Mouse (Mus musculus): ENCODE data around the gene Cdip1. TPM values are rescaled to one million over a fixed set of nuclear protein-coding genes. Genes with fewer than 3 reads are reported as not detected.
"Not testable (repeated sequence)": the region's sequence is repeated elsewhere in the genome, so short reads cannot be mapped to it uniquely, and the experiment has no call there.

Gene Cdip1
- polyA plus RNA-seq, 1 experiment from 2014 or later: 113 TPM

DNA sequence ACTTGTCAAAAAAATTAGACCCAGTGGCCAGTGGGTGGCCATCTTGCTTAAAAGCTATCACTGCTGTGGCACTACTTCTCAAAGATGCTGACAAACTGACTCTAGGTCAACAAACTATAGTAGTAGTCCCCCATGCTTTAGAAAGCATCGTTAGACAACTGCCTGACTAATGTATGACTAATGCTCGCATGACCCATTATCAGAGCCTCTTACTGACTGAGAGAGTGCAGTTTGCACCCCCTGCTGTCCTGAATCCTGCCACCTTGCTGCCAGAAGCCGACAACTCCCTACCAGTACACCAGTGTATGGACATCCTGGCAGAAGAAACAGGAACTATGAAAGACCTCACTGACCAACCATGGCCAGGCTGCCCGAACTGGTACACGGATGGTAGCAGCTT lies 34.4 kb upstream of the Cdip1 start:
- H3K4me1 ChIP-seq (ENCODE audit: control insufficient read depth, insufficient read depth, low read length); ATAC-seq (replicated peaks; ENCODE audit: insufficient number of reproducible peaks, low FRiP score, low TSS enrichment); H3K9me3 ChIP-seq (replicated peaks; ENCODE audit: control insufficient read depth, low read length); H3K27ac ChIP-seq (ENCODE audit: low read depth, low read length); H3K4me3 ChIP-seq (ENCODE audit: low read depth, low read length); H3K9ac ChIP-seq (ENCODE audit: low read depth, low read length); H3K36me3 ChIP-seq (ENCODE audit: control insufficient read depth, insufficient read depth, low read length); H3K4me2 ChIP-seq; H3K27me3 ChIP-seq (ENCODE audit: control insufficient read depth, insufficient read depth, low read length): not testable (repeated sequence)
- 75% methylated on average over 5 of the region's 5 CpGs for WGBS (ENCODE audit: insufficient replicate concordance)

DNA sequence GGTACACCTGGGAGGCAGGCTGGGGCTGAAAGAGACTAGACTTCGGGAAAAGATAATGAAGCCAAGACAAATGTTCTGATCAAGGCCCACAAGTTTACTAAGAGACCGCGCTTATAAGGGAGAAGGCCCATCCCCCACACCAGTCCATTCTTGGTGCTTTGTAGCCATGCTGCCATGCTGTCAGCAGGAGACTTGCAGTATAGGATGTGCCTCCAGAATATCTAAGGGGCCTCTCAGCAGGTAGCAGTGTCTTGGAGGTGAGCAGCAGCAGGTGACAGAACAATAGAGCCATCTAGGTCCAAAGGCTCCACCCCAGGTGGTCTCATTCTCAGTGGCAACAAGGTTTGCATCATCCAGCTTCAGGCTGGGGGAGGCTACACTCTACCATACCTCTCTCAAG lies 28.3 kb upstream of the Cdip1 start:
- H3K4me1 ChIP-seq (ENCODE audit: control insufficient read depth, insufficient read depth, low read length): no peaks in the 10 kb centered on the region
- H3K4me2 ChIP-seq: no peak overlapping the region
- no peaks in the 10 kb centered on the region for H3K27me3 ChIP-seq (ENCODE audit: control insufficient read depth, insufficient read depth, low read length)
- 0 out of 2 replicates have a peak, but pooled peaks cover 9% of the 10 kb centered on the region for H3K9me3 ChIP-seq (replicated peaks; ENCODE audit: control insufficient read depth, low read length)
- 69% methylated on average over 3 of the region's 3 CpGs for WGBS (ENCODE audit: insufficient replicate concordance)
- no peaks in the 10 kb centered on the region for H3K36me3 ChIP-seq (ENCODE audit: control insufficient read depth, insufficient read depth, low read length)
- H3K4me3 ChIP-seq (ENCODE audit: low read depth, low read length): no peak overlapping the region
- H3K9ac ChIP-seq (ENCODE audit: low read depth, low read length): no peak overlapping the region
- ATAC-seq (replicated peaks; ENCODE audit: insufficient number of reproducible peaks, low FRiP score, low TSS enrichment): no peak
- H3K27ac ChIP-seq (ENCODE audit: low read depth, low read length): no peak overlapping the region

DNA sequence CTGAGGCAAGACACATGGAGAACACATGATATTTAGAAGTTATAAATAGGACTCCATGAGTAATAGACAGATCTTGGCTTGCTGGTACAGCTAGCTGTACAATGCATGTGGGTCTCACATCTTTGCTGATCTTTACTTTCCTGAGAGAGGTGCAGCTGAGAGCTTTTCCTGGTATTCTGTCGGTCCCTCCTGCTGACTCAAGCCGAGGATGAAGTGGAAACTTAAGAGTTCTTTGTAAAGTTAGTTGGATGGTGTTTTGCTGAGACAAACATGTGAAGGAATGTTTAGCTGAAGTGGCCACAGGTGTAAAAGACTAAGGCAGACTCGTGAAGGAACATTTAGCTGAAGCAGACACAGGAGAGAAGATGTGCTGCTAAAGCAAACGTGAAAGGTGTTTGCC lies 6.5 kb upstream of the Cdip1 start:
- H3K4me1 ChIP-seq (ENCODE audit: control insufficient read depth, insufficient read depth, low read length): no peaks in the 10 kb centered on the region
- WGBS (ENCODE audit: insufficient replicate concordance): 76% methylated on average over 4 of the region's 4 CpGs
- no peak overlapping the region for H3K4me3 ChIP-seq (ENCODE audit: low read depth, low read length)
- H3K4me2 ChIP-seq: no peak overlapping the region
- no peak overlapping the region for H3K27ac ChIP-seq (ENCODE audit: low read depth, low read length)
- H3K27me3 ChIP-seq (ENCODE audit: control insufficient read depth, insufficient read depth, low read length): no peaks in the 10 kb centered on the region
- ATAC-seq (replicated peaks; ENCODE audit: insufficient number of reproducible peaks, low FRiP score, low TSS enrichment): no peak
- no peaks in the 10 kb centered on the region for H3K36me3 ChIP-seq (ENCODE audit: control insufficient read depth, insufficient read depth, low read length)
- H3K9me3 ChIP-seq (replicated peaks; ENCODE audit: control insufficient read depth, low read length): no peaks in the 10 kb centered on the region
- H3K9ac ChIP-seq (ENCODE audit: low read depth, low read length): no peak overlapping the region

DNA sequence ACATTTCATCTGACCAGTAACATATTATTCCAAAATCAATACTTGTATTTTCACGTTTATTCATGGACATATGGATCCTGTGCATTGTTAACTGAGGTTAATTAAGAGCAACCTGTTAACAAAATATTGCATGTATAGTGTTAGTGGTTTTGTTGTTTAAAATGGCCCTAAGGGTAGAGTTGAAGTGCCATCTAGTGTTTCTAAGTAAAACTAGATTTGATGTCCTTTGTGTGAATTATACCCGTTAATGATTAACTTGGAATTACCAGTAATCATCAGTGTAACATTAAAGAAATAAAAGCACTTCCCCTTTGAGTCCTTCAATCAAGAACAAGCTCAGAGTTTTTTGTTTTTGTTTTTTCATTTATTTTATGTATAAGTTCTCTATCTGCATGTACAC lies 1.2 kb upstream of the Cdip1 start:
- ATAC-seq (replicated peaks; ENCODE audit: insufficient number of reproducible peaks, low FRiP score, low TSS enrichment): no peak
- WGBS (ENCODE audit: insufficient replicate concordance): 72% methylated on average over 2 of the region's 2 CpGs
- H3K4me3 ChIP-seq (ENCODE audit: low read depth, low read length): no peak overlapping the region

DNA sequence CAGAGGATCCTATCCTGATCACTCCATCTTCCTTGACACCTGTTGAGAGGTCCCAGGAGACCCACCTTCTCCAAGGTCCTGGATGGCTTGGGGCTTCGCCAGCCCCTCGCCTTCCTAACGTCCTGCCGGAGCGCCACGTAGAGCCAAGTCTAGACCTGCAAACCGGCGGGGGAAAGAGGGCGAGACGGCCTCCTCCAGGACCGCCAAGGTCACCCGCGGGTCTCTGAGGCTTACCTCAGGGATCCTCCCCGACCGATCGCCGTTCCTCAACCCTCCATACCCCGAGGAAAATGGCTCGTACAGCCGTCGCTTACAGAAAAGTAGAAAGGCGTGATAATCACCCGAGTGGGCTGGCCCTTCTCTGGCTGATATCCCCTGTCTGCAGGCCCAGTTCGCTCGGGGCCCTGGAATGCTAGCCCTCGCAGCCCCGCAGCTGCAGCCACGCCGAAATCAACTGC lies 752 bp downstream of the Cdip1 start:
- ATAC-seq (replicated peaks; ENCODE audit: insufficient number of reproducible peaks, low FRiP score, low TSS enrichment): peak; percentile 53
- Histone ChIP-seq H3K9me3 (replicated peaks; ENCODE audit: control insufficient read depth, low read length) (no peaks in the 10 kb centered on the region), H3K9ac (ENCODE audit: low read depth, low read length) (peak overlapping the region; percentile 93), H3K27me3 (ENCODE audit: control insufficient read depth, insufficient read depth, low read length) (no peaks in the 10 kb centered on the region), H3K4me2 (peak overlapping the region; percentile 90), H3K36me3 (ENCODE audit: control insufficient read depth, insufficient read depth, low read length) (no peaks in the 10 kb centered on the region), H3K4me3 (ENCODE audit: low read depth, low read length) (peak overlapping the region; percentile 88), H3K27ac (ENCODE audit: low read depth, low read length) (peak overlapping the region; percentile 99), H3K4me1 (ENCODE audit: control insufficient read depth, insufficient read depth, low read length) (peaks cover 35% of the 10 kb centered on the region)
- WGBS (ENCODE audit: insufficient replicate concordance): under 1% methylated on average over 29 of the region's 29 CpGs

More for the DNA sequence above, 1.2 kb upstream of the Cdip1 start:
- H3K27ac ChIP-seq (ENCODE audit: low read depth, low read length): no peak overlapping the region
- no peak overlapping the region for H3K9ac ChIP-seq (ENCODE audit: low read depth, low read length)
- no peaks in the 10 kb centered on the region for H3K27me3 ChIP-seq (ENCODE audit: control insufficient read depth, insufficient read depth, low read length)
- H3K4me1 ChIP-seq (ENCODE audit: control insufficient read depth, insufficient read depth, low read length): peaks cover 22% of the 10 kb centered on the region
- no peak overlapping the region for H3K4me2 ChIP-seq
- H3K9me3 ChIP-seq (replicated peaks; ENCODE audit: control insufficient read depth, low read length): no peaks in the 10 kb centered on the region
- no peaks in the 10 kb centered on the region for H3K36me3 ChIP-seq (ENCODE audit: control insufficient read depth, insufficient read depth, low read length)

DNA sequence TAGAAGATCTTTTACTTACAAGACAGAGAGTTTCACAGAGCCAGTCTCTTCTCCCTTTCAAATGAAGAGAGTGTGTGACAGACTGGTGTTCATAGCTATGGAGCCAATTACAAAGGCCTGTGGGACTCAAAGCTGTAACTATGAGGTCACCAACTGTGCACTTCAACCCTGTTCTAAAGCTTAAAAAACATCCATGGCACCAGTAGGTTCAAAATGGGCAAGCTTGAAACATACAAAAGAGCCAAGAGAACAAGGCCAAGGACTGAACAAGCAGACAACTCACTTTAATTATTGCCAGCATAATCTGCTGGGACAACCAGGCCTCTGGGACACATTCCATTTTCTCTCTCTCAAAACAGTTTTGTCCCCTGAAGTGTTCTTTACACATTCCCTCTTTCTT lies 1.9 kb downstream of the Cdip1 start:
- Histone ChIP-seq H3K27ac (ENCODE audit: low read depth, low read length) (no peak overlapping the region), H3K9me3 (replicated peaks; ENCODE audit: control insufficient read depth, low read length) (no peaks in the 10 kb centered on the region), H3K9ac (ENCODE audit: low read depth, low read length) (no peak overlapping the region; the same call in 1 of the 2 replicates), H3K4me2 (peak overlapping the region; percentile 90), H3K4me3 (ENCODE audit: low read depth, low read length) (peak overlapping the region; percentile 88; the same call in 1 of the 2 replicates), H3K27me3 (ENCODE audit: control insufficient read depth, insufficient read depth, low read length) (no peaks in the 10 kb centered on the region), H3K4me1 (ENCODE audit: control insufficient read depth, insufficient read depth, low read length) (peaks cover 47% of the 10 kb centered on the region), H3K36me3 (ENCODE audit: control insufficient read depth, insufficient read depth, low read length) (no peaks in the 10 kb centered on the region)
- ATAC-seq (replicated peaks; ENCODE audit: insufficient number of reproducible peaks, low FRiP score, low TSS enrichment): no peak

DNA sequence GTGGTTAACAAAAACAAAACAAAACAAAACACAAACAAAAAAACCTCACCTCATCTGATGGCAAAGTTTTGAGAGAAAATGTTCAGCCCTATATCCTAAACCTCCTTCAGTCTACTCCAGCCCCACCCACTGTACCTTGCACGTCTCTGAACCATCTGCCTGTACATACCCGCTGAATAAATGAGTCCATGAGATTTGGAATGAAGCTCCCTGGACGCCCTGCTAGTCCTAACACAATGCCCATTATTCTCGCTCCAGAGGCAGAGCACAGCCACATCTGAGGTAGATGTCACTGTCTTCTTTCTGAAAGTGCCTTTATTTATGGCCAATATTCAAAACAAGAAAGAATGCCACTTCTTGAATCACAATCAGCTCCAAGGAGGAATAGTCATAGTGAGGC lies 4.4 kb downstream of the Cdip1 start:
- no peaks in the 10 kb centered on the region for H3K36me3 ChIP-seq (ENCODE audit: control insufficient read depth, insufficient read depth, low read length)
- no peak for ATAC-seq (replicated peaks; ENCODE audit: insufficient number of reproducible peaks, low FRiP score, low TSS enrichment)
- peak overlapping the region; percentile 31 for H3K4me2 ChIP-seq
- H3K27me3 ChIP-seq (ENCODE audit: control insufficient read depth, insufficient read depth, low read length): no peaks in the 10 kb centered on the region
- no peaks in the 10 kb centered on the region for H3K9me3 ChIP-seq (replicated peaks; ENCODE audit: control insufficient read depth, low read length)
- H3K9ac ChIP-seq (ENCODE audit: low read depth, low read length): no peak overlapping the region
- no peak overlapping the region for H3K27ac ChIP-seq (ENCODE audit: low read depth, low read length)
- 65% methylated on average over 4 of the region's 4 CpGs for WGBS (ENCODE audit: insufficient replicate concordance)
- peaks cover 69% of the 10 kb centered on the region for H3K4me1 ChIP-seq (ENCODE audit: control insufficient read depth, insufficient read depth, low read length)
- H3K4me3 ChIP-seq (ENCODE audit: low read depth, low read length): no peak overlapping the region

DNA sequence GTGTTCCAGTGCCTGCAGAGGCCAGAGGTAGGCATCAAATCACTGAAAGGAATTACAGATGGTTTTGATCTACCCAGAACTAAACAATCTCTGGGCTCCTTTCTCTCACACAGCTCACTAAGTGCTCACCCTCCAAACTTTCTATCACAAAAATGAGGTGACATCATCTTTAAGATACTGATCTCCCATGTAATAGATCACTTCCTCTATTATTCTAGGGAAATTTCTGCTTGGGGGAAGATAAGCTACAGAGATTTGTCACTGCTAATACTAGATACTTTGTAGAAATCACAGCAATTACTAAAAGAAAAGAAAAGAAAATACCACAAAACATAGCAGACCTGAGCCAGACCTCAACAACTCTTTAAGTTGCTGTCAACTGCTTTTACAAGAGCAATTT lies 7.6 kb downstream of the Cdip1 start:
- Histone ChIP-seq H3K9ac (ENCODE audit: low read depth, low read length) (no peak overlapping the region), H3K4me1 (ENCODE audit: control insufficient read depth, insufficient read depth, low read length) (peaks cover 71% of the 10 kb centered on the region)

DNA sequence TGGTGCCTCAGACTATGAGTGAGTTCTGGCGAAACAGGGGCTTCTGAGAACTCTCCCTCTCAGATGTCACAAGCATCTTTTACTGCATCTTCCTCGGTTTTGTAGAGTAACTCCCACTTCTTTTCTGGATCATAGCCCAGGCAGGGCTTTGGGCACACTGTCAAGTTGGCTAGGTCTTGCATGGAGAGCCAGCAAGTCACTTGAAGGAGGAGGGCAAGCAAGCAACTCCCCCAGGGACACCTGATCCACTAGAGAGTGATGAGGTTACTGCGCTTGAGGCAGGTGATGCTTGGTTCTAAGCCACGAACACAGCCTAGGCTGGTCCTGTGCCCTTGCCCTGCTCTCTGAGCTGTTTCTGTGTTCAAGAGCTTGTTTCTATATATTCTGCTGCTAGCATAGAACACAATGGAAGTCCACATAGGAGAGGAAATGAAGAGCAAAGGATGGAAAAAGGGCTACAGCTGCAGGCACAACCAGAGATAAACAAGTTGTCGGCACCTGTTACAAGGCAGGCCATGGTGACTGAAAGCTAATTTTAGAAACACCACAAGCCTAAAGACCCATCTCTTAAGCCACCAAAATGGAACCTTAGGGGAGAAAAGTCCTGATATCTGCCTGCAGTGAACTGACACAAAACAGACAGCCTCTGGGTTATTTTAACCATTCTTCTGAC lies 8.4 kb downstream of the Cdip1 start:
- peak overlapping the region; percentile 87 for H3K27ac ChIP-seq (ENCODE audit: low read depth, low read length)
- peak overlapping the region; percentile 46 for H3K4me2 ChIP-seq
- 0 out of 2 replicates have a peak, but pooled peaks cover 3% of the 10 kb centered on the region for H3K36me3 ChIP-seq (ENCODE audit: control insufficient read depth, insufficient read depth, low read length)
- peaks cover 66% of the 10 kb centered on the region for H3K4me1 ChIP-seq (ENCODE audit: control insufficient read depth, insufficient read depth, low read length)
- 47% methylated on average over 5 of the region's 5 CpGs for WGBS (ENCODE audit: insufficient replicate concordance)
- H3K27me3 ChIP-seq (ENCODE audit: control insufficient read depth, insufficient read depth, low read length): no peaks in the 10 kb centered on the region
- H3K9me3 ChIP-seq (replicated peaks; ENCODE audit: control insufficient read depth, low read length): no peaks in the 10 kb centered on the region
- H3K4me3 ChIP-seq (ENCODE audit: low read depth, low read length): no peak overlapping the region
- ATAC-seq (replicated peaks; ENCODE audit: insufficient number of reproducible peaks, low FRiP score, low TSS enrichment): no peak
- H3K9ac ChIP-seq (ENCODE audit: low read depth, low read length): peak overlapping the region; percentile 53; the same call in 1 of the 2 replicates

More for the DNA sequence above, 7.6 kb downstream of the Cdip1 start:
- Histone ChIP-seq H3K9me3 (replicated peaks; ENCODE audit: control insufficient read depth, low read length) (no peaks in the 10 kb centered on the region), H3K4me3 (ENCODE audit: low read depth, low read length) (no peak overlapping the region), H3K27me3 (ENCODE audit: control insufficient read depth, insufficient read depth, low read length) (no peaks in the 10 kb centered on the region), H3K36me3 (ENCODE audit: control insufficient read depth, insufficient read depth, low read length) (0 out of 2 replicates have a peak, but pooled peaks cover 3% of the 10 kb centered on the region), H3K27ac (ENCODE audit: low read depth, low read length) (peak overlapping the region; percentile 87), H3K4me2 (no peak overlapping the region)
- no peak for ATAC-seq (replicated peaks; ENCODE audit: insufficient number of reproducible peaks, low FRiP score, low TSS enrichment)
